Mouse (Mus musculus): ENCODE results near the gene Odc1. TPM values are rescaled to one million over a fixed set of nuclear protein-coding genes. Genes with fewer than 3 reads are reported as not detected.
"Not testable (repeated sequence)": the region's sequence is repeated elsewhere in the genome, so short reads cannot be mapped to it uniquely, and the experiment has no call there.

Odc1 gene
- total and polyA plus RNA-seq, 3 experiments, result 44.6 to 303 (median 219) TPM

GRCm38 (mm10) chr12:17545884-17546283 lies 1.3 kb downstream of the Odc1 start:
- DNase-seq (ENCODE audit: low spot score) (no peak), ATAC-seq (ENCODE audit: extremely low read depth, insufficient number of reproducible peaks, low FRiP score, poor library complexity, severe bottlenecking) (no peak)
- no peak for TF ChIP-seq CTCF (IDR thresholded peaks at IDR 0.05; ENCODE audit: low read depth, low read length)
- TF ChIP-seq GATA1 (IDR thresholded peaks at IDR 0.05; ENCODE audit: borderline replicate concordance, low read length), result no peak
- TF ChIP-seq TAL1 (conservative IDR thresholded peaks at IDR 0.05; ENCODE audit: low read depth, low read length), result no peak
- TF ChIP-seq GATA2 (IDR thresholded peaks at IDR 0.05; ENCODE audit: borderline replicate concordance, low read depth, low read length), result no peak
- TF ChIP-seq POLR2AphosphoS5 (IDR thresholded peaks at IDR 0.05; ENCODE audit: insufficient replicate concordance, low read depth, low read length), result no peak
- Histone ChIP-seq H3K36me3 (replicated peaks) (peaks cover 40% of the 10 kb centered on the region), H3K4me3 (ENCODE audit: low read depth, low read length) (peak overlapping the region; percentile 91), H3K4me1 (ENCODE audit: insufficient read depth, low read depth, low read length) (peaks cover 28% of the 10 kb centered on the region), H3K9me3 (replicated peaks) (no peaks in the 10 kb centered on the region), H3K27me3 (ENCODE audit: insufficient read depth, low read length) (peaks cover 1% of the 10 kb centered on the region; the same call in 1 of the 2 replicates)

GRCm38 (mm10) chr12:17547552-17547951 lies 3.0 kb downstream of the Odc1 start:
- H3K27me3 ChIP-seq (ENCODE audit: insufficient read depth, low read length); H3K9me3 ChIP-seq (replicated peaks); ATAC-seq (ENCODE audit: extremely low read depth, insufficient number of reproducible peaks, low FRiP score, poor library complexity, severe bottlenecking); DNase-seq (ENCODE audit: low spot score); H3K4me3 ChIP-seq (ENCODE audit: low read depth, low read length): not testable (repeated sequence)
- Histone ChIP-seq H3K4me1 (ENCODE audit: insufficient read depth, low read depth, low read length) (peaks cover 25% of the 10 kb centered on the region), H3K36me3 (replicated peaks) (peaks cover 55% of the 10 kb centered on the region)

- TF ChIP-seq TAL1 (conservative IDR thresholded peaks at IDR 0.05; ENCODE audit: low read depth, low read length) (no peak), GATA1 (IDR thresholded peaks at IDR 0.05; ENCODE audit: borderline replicate concordance, low read length) (no peak), GATA2 (IDR thresholded peaks at IDR 0.05; ENCODE audit: borderline replicate concordance, low read depth, low read length) (no peak), CTCF (IDR thresholded peaks at IDR 0.05; ENCODE audit: low read depth, low read length) (no peak), POLR2AphosphoS5 (IDR thresholded peaks at IDR 0.05; ENCODE audit: insufficient replicate concordance, low read depth, low read length) (no peak)
- Histone ChIP-seq H3K36me3 (replicated peaks) (peaks cover 60% of the 10 kb centered on the region), H3K4me1 (ENCODE audit: insufficient read depth, low read depth, low read length) (peaks cover 25% of the 10 kb centered on the region), H3K4me3 (ENCODE audit: low read depth, low read length) (no peak overlapping the region), H3K27me3 (ENCODE audit: insufficient read depth, low read length) (no peaks in the 10 kb centered on the region), H3K9me3 (replicated peaks) (no peaks in the 10 kb centered on the region)
- ATAC-seq (ENCODE audit: extremely low read depth, insufficient number of reproducible peaks, low FRiP score, poor library complexity, severe bottlenecking), result no peak
- DNase-seq (ENCODE audit: low spot score), result no peak
Measured at GRCm38 (mm10) chr12:17548505-17548904, 3.9 kb downstream of the Odc1 start.

GRCm38 (mm10) chr12:17549421-17549820 lies 4.8 kb downstream of the Odc1 start:
- H3K27me3 ChIP-seq (ENCODE audit: insufficient read depth, low read length); H3K9me3 ChIP-seq (replicated peaks); ATAC-seq (ENCODE audit: extremely low read depth, insufficient number of reproducible peaks, low FRiP score, poor library complexity, severe bottlenecking); H3K4me3 ChIP-seq (ENCODE audit: low read depth, low read length); DNase-seq (ENCODE audit: low spot score): not testable (repeated sequence)
- Histone ChIP-seq H3K4me1 (ENCODE audit: insufficient read depth, low read depth, low read length) (peaks cover 22% of the 10 kb centered on the region), H3K36me3 (replicated peaks) (peaks cover 60% of the 10 kb centered on the region)

- no peak for ATAC-seq (ENCODE audit: extremely low read depth, insufficient number of reproducible peaks, low FRiP score, poor library complexity, severe bottlenecking)
- no peaks in the 10 kb centered on the region for H3K27me3 ChIP-seq (ENCODE audit: insufficient read depth, low read length)
- no peak overlapping the region for H3K4me3 ChIP-seq (ENCODE audit: low read depth, low read length)
- TF ChIP-seq CTCF (IDR thresholded peaks at IDR 0.05; ENCODE audit: low read depth, low read length) (no peak), POLR2AphosphoS5 (IDR thresholded peaks at IDR 0.05; ENCODE audit: insufficient replicate concordance, low read depth, low read length) (no peak), GATA2 (IDR thresholded peaks at IDR 0.05; ENCODE audit: borderline replicate concordance, low read depth, low read length) (no peak), GATA1 (IDR thresholded peaks at IDR 0.05; ENCODE audit: borderline replicate concordance, low read length) (no peak), TAL1 (conservative IDR thresholded peaks at IDR 0.05; ENCODE audit: low read depth, low read length) (no peak)
- H3K4me1 ChIP-seq (ENCODE audit: insufficient read depth, low read depth, low read length), result peaks cover 22% of the 10 kb centered on the region
- DNase-seq (ENCODE audit: low spot score), result no peak
- H3K36me3 ChIP-seq (replicated peaks), result peaks cover 60% of the 10 kb centered on the region
- no peaks in the 10 kb centered on the region for H3K9me3 ChIP-seq (replicated peaks)
Measured at GRCm38 (mm10) chr12:17551208-17551995, 6.8 kb downstream of the Odc1 start.

- Histone ChIP-seq H3K9me3 (replicated peaks) (no peaks in the 10 kb centered on the region), H3K36me3 (replicated peaks) (peaks cover 51% of the 10 kb centered on the region), H3K27me3 (ENCODE audit: insufficient read depth, low read length) (no peaks in the 10 kb centered on the region), H3K4me3 (ENCODE audit: low read depth, low read length) (no peak overlapping the region), H3K4me1 (ENCODE audit: insufficient read depth, low read depth, low read length) (peaks cover 12% of the 10 kb centered on the region; the same call in 1 of the 2 replicates)
- TF ChIP-seq POLR2AphosphoS5 (IDR thresholded peaks at IDR 0.05; ENCODE audit: insufficient replicate concordance, low read depth, low read length) (no peak), GATA1 (IDR thresholded peaks at IDR 0.05; ENCODE audit: borderline replicate concordance, low read length) (no peak), GATA2 (IDR thresholded peaks at IDR 0.05; ENCODE audit: borderline replicate concordance, low read depth, low read length) (no peak), CTCF (IDR thresholded peaks at IDR 0.05; ENCODE audit: low read depth, low read length) (no peak), TAL1 (conservative IDR thresholded peaks at IDR 0.05; ENCODE audit: low read depth, low read length) (no peak)
- DNase-seq (ENCODE audit: low spot score), result no peak
- ATAC-seq (ENCODE audit: extremely low read depth, insufficient number of reproducible peaks, low FRiP score, poor library complexity, severe bottlenecking), result no peak
Measured at GRCm38 (mm10) chr12:17552420-17552819, 7.8 kb downstream of the Odc1 start.

Measured in G1E (cell line).